ENCODE assay signal across 19 mouse cellular contexts in genomic region chr10:117406843-117407733, GRCm38 (mm10). TPM values are rescaled to one million over a fixed set of nuclear protein-coding genes. Genes with fewer than 3 reads are reported as not detected.
DNase-seq lines count a peak whose midpoint lies in the region; TF ChIP-seq lines count a peak whose summit lies in the region.
"Had no signal": no experiment of that assay in that cellular context is flagged by ENCODE, and none has a peak within 500 bp of the region (broad histone marks: within the 10 kb centered on the region; RNA-seq: fewer than 3 reads in every experiment).

No protein-coding gene starts in this region.

- no peaks in the 10 kb centered on the region for H3K27me3 ChIP-seq in cerebellum, adult 2 months (ENCODE audit: control insufficient read depth, insufficient read depth, low read length)
- H3K27me3 ChIP-seq: CH12.LX had no signal

- TF ChIP-seq POLR2A in cerebellum, adult 2 months (IDR thresholded peaks at IDR 0.05; ENCODE audit: borderline replicate concordance, insufficient read depth, low read length): no peak

- intact Hi-C loops in left cerebral cortex, postnatal 25 days (cut with DNase I): no loop called here

- 89% methylated on average over 8 of the region's 8 CpGs for WGBS in cerebellum, adult 2 months

- H3K4me3 ChIP-seq in cerebellum, adult 2 months (replicated peaks; ENCODE audit: insufficient read depth, low read depth, low read length): no peak overlapping the region

- H3K4me1 ChIP-seq in cerebellum, adult 2 months (ENCODE audit: control insufficient read depth, insufficient read depth, low read length): no peaks in the 10 kb centered on the region

- no peak for TF ChIP-seq CTCF in cerebellum, adult 2 months (IDR thresholded peaks at IDR 0.05; ENCODE audit: borderline replicate concordance, insufficient read depth, low read depth, low read length)

- H3K27ac ChIP-seq in cerebellum, adult 2 months (ENCODE audit: insufficient read depth, low read length): no peak overlapping the region

- peak; percentile 34 for DNase-seq in heart, adult 11 months
- DNase-seq in heart, adult 18-20 months: no peak
- peak; percentile 91 for DNase-seq in 3T3-L1 (ENCODE audit: low read depth, low spot score)
- DNase-seq in adipocyte (ENCODE audit: low spot score): peak; percentile 92
- DNase-seq in cerebellum, adult 2 months: no peak
- no peak for DNase-seq in left cerebral cortex, postnatal 25 days (ENCODE audit: low spot score in 2 of 2)
- DNase-seq: adrenal gland, adult 2 months; adrenal gland, adult 8-10 months; adrenal gland, postnatal 10 days; adrenal gland, postnatal 14 days; adrenal gland, postnatal 25 days; adrenal gland, postnatal 36 days; B cell, adult 2 months; cerebellum, adult 11 months; cerebellum, adult 11-12 months; cerebellum, adult 18-20 months; cerebellum, adult 8-10 months; cerebellum, adult 9-10 months had no signal

RNA-seq across cellular contexts. Expression of gene Cpsf6, which starts 27.3 kb away (rescaled TPM):
- 10 to 100 TPM; 31.3 to 34.7 TPM for total RNA-seq in heart, adult 18-20 months (2021)
- polyA plus RNA-seq in cerebellum, adult 2 months (2012; rRNA removed): 64.0 and 68.4 TPM in 2 replicates
- 100 to 1,000 TPM; 106 to 109 TPM for total RNA-seq in left cerebral cortex, postnatal 25 days (2021)

Comparison
In these comparisons a context has a peak if more than half of its experiments do, and no peak if none do; other contexts are left out.
1. DNase-seq: peak in heart, adult 11 months (single experiment), 3T3-L1 (single experiment) and adipocyte (single experiment); none in heart, adult 18-20 months (0 of 2), cerebellum, adult 2 months (0 of 2) and left cerebral cortex, postnatal 25 days (0 of 2).